Mouse (Mus musculus): ENCODE data around the gene Akna. TPM values are rescaled to one million over a fixed set of nuclear protein-coding genes. Genes with fewer than 3 reads are reported as not detected.

Akna gene
- polyA plus RNA-seq, 1 experiment from 2014 or later, result 4.6 TPM

GRCm38 (mm10) chr4:63437119-63437815, 34.1 kb upstream of the Akna start:
- H3K9me3 ChIP-seq (ENCODE audit: control insufficient read depth, low read length), result no peaks in the 10 kb centered on the region
- H3K36me3 ChIP-seq (ENCODE audit: control insufficient read depth, insufficient read depth, low read length), result no peaks in the 10 kb centered on the region
- peak; percentile 53; the same call in 1 of the 2 replicates for ATAC-seq
- no peaks in the 10 kb centered on the region; the same call in 1 of the 2 replicates for H3K27me3 ChIP-seq (replicated peaks; ENCODE audit: control insufficient read depth, insufficient read depth, low read length)
- no peak overlapping the region for H3K4me2 ChIP-seq (ENCODE audit: low read length)
- peaks cover 4% of the 10 kb centered on the region; the same call in 1 of the 2 replicates for H3K4me1 ChIP-seq (ENCODE audit: control insufficient read depth, insufficient read depth, low read depth, low read length)
- H3K9ac ChIP-seq (ENCODE audit: low read depth, low read length), result no peak overlapping the region
- WGBS, result 61% methylated on average over 16 of the region's 16 CpGs
- no peak overlapping the region for H3K4me3 ChIP-seq (ENCODE audit: low read length)
- no peak overlapping the region for H3K27ac ChIP-seq (ENCODE audit: low read depth, low read length)

- H3K4me2 ChIP-seq (ENCODE audit: low read length), result no peak overlapping the region
- ATAC-seq, result no peak
- H3K4me3 ChIP-seq (ENCODE audit: low read length), result no peak overlapping the region
- H3K9ac ChIP-seq (ENCODE audit: low read depth, low read length), result no peak overlapping the region
- H3K27me3 ChIP-seq (replicated peaks; ENCODE audit: control insufficient read depth, insufficient read depth, low read length), result no peaks in the 10 kb centered on the region; the same call in 1 of the 2 replicates
- H3K36me3 ChIP-seq (ENCODE audit: control insufficient read depth, insufficient read depth, low read length), result no peaks in the 10 kb centered on the region
- no peak overlapping the region for H3K27ac ChIP-seq (ENCODE audit: low read depth, low read length)
- 84% methylated on average over 9 of the region's 9 CpGs for WGBS
- H3K4me1 ChIP-seq (ENCODE audit: control insufficient read depth, insufficient read depth, low read depth, low read length), result peaks cover 4% of the 10 kb centered on the region; the same call in 1 of the 2 replicates
- H3K9me3 ChIP-seq (ENCODE audit: control insufficient read depth, low read length), result no peaks in the 10 kb centered on the region
These were observed 32.2 kb upstream of the Akna start for GRCm38 (mm10) chr4:63435402-63435801.

- 84% methylated on average over 5 of the region's 5 CpGs for WGBS
These were observed 27.9 kb upstream of the Akna start for GRCm38 (mm10) chr4:63431098-63431497.

GRCm38 (mm10) chr4:63430357-63430756, 27.2 kb upstream of the Akna start:
- Histone ChIP-seq H3K4me1 (ENCODE audit: control insufficient read depth, insufficient read depth, low read depth, low read length) (no peaks in the 10 kb centered on the region), H3K4me2 (ENCODE audit: low read length) (no peak overlapping the region), H3K9me3 (ENCODE audit: control insufficient read depth, low read length) (no peaks in the 10 kb centered on the region), H3K36me3 (ENCODE audit: control insufficient read depth, insufficient read depth, low read length) (no peaks in the 10 kb centered on the region), H3K4me3 (ENCODE audit: low read length) (no peak overlapping the region), H3K27ac (ENCODE audit: low read depth, low read length) (no peak overlapping the region), H3K27me3 (replicated peaks; ENCODE audit: control insufficient read depth, insufficient read depth, low read length) (no peaks in the 10 kb centered on the region), H3K9ac (ENCODE audit: low read depth, low read length) (no peak overlapping the region)
- 56% methylated on average over 3 of the region's 3 CpGs for WGBS
- no peak for ATAC-seq

More at GRCm38 (mm10) chr4:63431098-63431497, 27.9 kb upstream of the Akna start:
- Histone ChIP-seq H3K4me2 (ENCODE audit: low read length) (no peak overlapping the region), H3K4me1 (ENCODE audit: control insufficient read depth, insufficient read depth, low read depth, low read length) (no peaks in the 10 kb centered on the region), H3K27me3 (replicated peaks; ENCODE audit: control insufficient read depth, insufficient read depth, low read length) (no peaks in the 10 kb centered on the region; the same call in 1 of the 2 replicates), H3K9me3 (ENCODE audit: control insufficient read depth, low read length) (no peaks in the 10 kb centered on the region), H3K4me3 (ENCODE audit: low read length) (no peak overlapping the region), H3K27ac (ENCODE audit: low read depth, low read length) (no peak overlapping the region), H3K36me3 (ENCODE audit: control insufficient read depth, insufficient read depth, low read length) (no peaks in the 10 kb centered on the region), H3K9ac (ENCODE audit: low read depth, low read length) (no peak overlapping the region)
- no peak for ATAC-seq

GRCm38 (mm10) chr4:63426308-63426707, 23.2 kb upstream of the Akna start:
- WGBS, result 67% methylated on average over 8 of the region's 8 CpGs

GRCm38 (mm10) chr4:63423811-63424210, 20.7 kb upstream of the Akna start:
- H3K27me3 ChIP-seq (replicated peaks; ENCODE audit: control insufficient read depth, insufficient read depth, low read length), result no peaks in the 10 kb centered on the region
- no peaks in the 10 kb centered on the region for H3K36me3 ChIP-seq (ENCODE audit: control insufficient read depth, insufficient read depth, low read length)
- no peak overlapping the region for H3K4me3 ChIP-seq (ENCODE audit: low read length)
- no peaks in the 10 kb centered on the region for H3K4me1 ChIP-seq (ENCODE audit: control insufficient read depth, insufficient read depth, low read depth, low read length)
- H3K9ac ChIP-seq (ENCODE audit: low read depth, low read length), result no peak overlapping the region
- no peak overlapping the region for H3K27ac ChIP-seq (ENCODE audit: low read depth, low read length)
- H3K4me2 ChIP-seq (ENCODE audit: low read length), result no peak overlapping the region
- no peaks in the 10 kb centered on the region for H3K9me3 ChIP-seq (ENCODE audit: control insufficient read depth, low read length)
- WGBS, result 27% methylated on average over 5 of the region's 5 CpGs
- no peak for ATAC-seq

More at GRCm38 (mm10) chr4:63426308-63426707, 23.2 kb upstream of the Akna start:
- Histone ChIP-seq H3K27ac (ENCODE audit: low read depth, low read length) (no peak overlapping the region), H3K4me2 (ENCODE audit: low read length) (no peak overlapping the region), H3K9me3 (ENCODE audit: control insufficient read depth, low read length) (no peaks in the 10 kb centered on the region), H3K4me3 (ENCODE audit: low read length) (no peak overlapping the region), H3K9ac (ENCODE audit: low read depth, low read length) (no peak overlapping the region), H3K36me3 (ENCODE audit: control insufficient read depth, insufficient read depth, low read length) (no peaks in the 10 kb centered on the region), H3K4me1 (ENCODE audit: control insufficient read depth, insufficient read depth, low read depth, low read length) (no peaks in the 10 kb centered on the region), H3K27me3 (replicated peaks; ENCODE audit: control insufficient read depth, insufficient read depth, low read length) (no peaks in the 10 kb centered on the region)
- no peak for ATAC-seq

- no peak overlapping the region for H3K4me2 ChIP-seq (ENCODE audit: low read length)
- no peaks in the 10 kb centered on the region for H3K27me3 ChIP-seq (replicated peaks; ENCODE audit: control insufficient read depth, insufficient read depth, low read length)
- 74% methylated on average over 1 of the region's 1 CpGs for WGBS
- no peaks in the 10 kb centered on the region for H3K36me3 ChIP-seq (ENCODE audit: control insufficient read depth, insufficient read depth, low read length)
- no peaks in the 10 kb centered on the region for H3K4me1 ChIP-seq (ENCODE audit: control insufficient read depth, insufficient read depth, low read depth, low read length)
- H3K27ac ChIP-seq (ENCODE audit: low read depth, low read length), result no peak overlapping the region
- H3K4me3 ChIP-seq (ENCODE audit: low read length), result no peak overlapping the region
- no peak overlapping the region for H3K9ac ChIP-seq (ENCODE audit: low read depth, low read length)
- no peaks in the 10 kb centered on the region for H3K9me3 ChIP-seq (ENCODE audit: control insufficient read depth, low read length)
- ATAC-seq, result no peak
These were observed 20.1 kb upstream of the Akna start for GRCm38 (mm10) chr4:63423231-63423630.

- 54% methylated on average over 14 of the region's 14 CpGs for WGBS
- no peak for ATAC-seq
- H3K36me3 ChIP-seq (ENCODE audit: control insufficient read depth, insufficient read depth, low read length), result no peaks in the 10 kb centered on the region
These were observed 17.2 kb upstream of the Akna start for GRCm38 (mm10) chr4:63420143-63420920.

GRCm38 (mm10) chr4:63418270-63418669, 15.1 kb upstream of the Akna start:
- no peak overlapping the region for H3K4me2 ChIP-seq (ENCODE audit: low read length)
- peaks cover 2% of the 10 kb centered on the region; the same call in 1 of the 2 replicates for H3K4me1 ChIP-seq (ENCODE audit: control insufficient read depth, insufficient read depth, low read depth, low read length)
- WGBS, result 82% methylated on average over 11 of the region's 11 CpGs
- ATAC-seq, result no peak
- no peaks in the 10 kb centered on the region for H3K9me3 ChIP-seq (ENCODE audit: control insufficient read depth, low read length)
- no peak overlapping the region for H3K4me3 ChIP-seq (ENCODE audit: low read length)
- no peaks in the 10 kb centered on the region for H3K27me3 ChIP-seq (replicated peaks; ENCODE audit: control insufficient read depth, insufficient read depth, low read length)
- no peak overlapping the region for H3K27ac ChIP-seq (ENCODE audit: low read depth, low read length)
- no peak overlapping the region for H3K9ac ChIP-seq (ENCODE audit: low read depth, low read length)
- no peaks in the 10 kb centered on the region for H3K36me3 ChIP-seq (ENCODE audit: control insufficient read depth, insufficient read depth, low read length)

More at GRCm38 (mm10) chr4:63420143-63420920, 17.2 kb upstream of the Akna start:
- Histone ChIP-seq H3K9ac (ENCODE audit: low read depth, low read length) (no peak overlapping the region), H3K4me3 (ENCODE audit: low read length) (no peak overlapping the region), H3K9me3 (ENCODE audit: control insufficient read depth, low read length) (no peaks in the 10 kb centered on the region), H3K4me2 (ENCODE audit: low read length) (no peak overlapping the region), H3K27me3 (replicated peaks; ENCODE audit: control insufficient read depth, insufficient read depth, low read length) (no peaks in the 10 kb centered on the region), H3K27ac (ENCODE audit: low read depth, low read length) (no peak overlapping the region), H3K4me1 (ENCODE audit: control insufficient read depth, insufficient read depth, low read depth, low read length) (peaks cover 2% of the 10 kb centered on the region; the same call in 1 of the 2 replicates)

Measured in hindbrain, embryonic 16.5 days (tissue).